Mouse (Mus musculus): ENCODE measurements around the gene Ptprr. TPM values are rescaled to one million over a fixed set of nuclear protein-coding genes. Genes with fewer than 3 reads are reported as not detected.

The Ptprr gene
- polyA plus RNA-seq, 1 experiment from 2014 or later, result 0.20 TPM

GRCm38 (mm10) chr10:116096466-116096865 lies 78.5 kb downstream of the Ptprr start:
- Histone ChIP-seq H3K27ac (replicated peaks; ENCODE audit: low read depth, low read length) (no peak overlapping the region), H3K4me3 (ENCODE audit: low read depth, low read length) (no peak overlapping the region), H3K27me3 (ENCODE audit: control insufficient read depth, insufficient read depth, low read length) (no peaks in the 10 kb centered on the region), H3K4me1 (ENCODE audit: control insufficient read depth, insufficient read depth, low read length) (no peaks in the 10 kb centered on the region), H3K9ac (ENCODE audit: low read length) (no peak overlapping the region), H3K4me2 (ENCODE audit: low read depth, severe bottlenecking) (no peak overlapping the region), H3K36me3 (ENCODE audit: control insufficient read depth, insufficient read depth, low read length) (no peaks in the 10 kb centered on the region), H3K9me3 (ENCODE audit: control insufficient read depth, low read length) (no peaks in the 10 kb centered on the region)
- ATAC-seq (ENCODE audit: insufficient number of reproducible peaks, low FRiP score, low TSS enrichment, low read depth), result no peak
- no peak for DNase-seq (ENCODE audit: low spot score)
- 89% methylated on average over 13 of the region's 13 CpGs for whole genome bisulfite sequencing

GRCm38 (mm10) chr10:116098470-116098869 lies 80.5 kb downstream of the Ptprr start:
- Histone ChIP-seq H3K4me2 (ENCODE audit: low read depth, severe bottlenecking) (no peak overlapping the region), H3K36me3 (ENCODE audit: control insufficient read depth, insufficient read depth, low read length) (no peaks in the 10 kb centered on the region), H3K27me3 (ENCODE audit: control insufficient read depth, insufficient read depth, low read length) (no peaks in the 10 kb centered on the region), H3K9me3 (ENCODE audit: control insufficient read depth, low read length) (no peaks in the 10 kb centered on the region), H3K4me1 (ENCODE audit: control insufficient read depth, insufficient read depth, low read length) (no peaks in the 10 kb centered on the region), H3K27ac (replicated peaks; ENCODE audit: low read depth, low read length) (no peak overlapping the region), H3K9ac (ENCODE audit: low read length) (no peak overlapping the region), H3K4me3 (ENCODE audit: low read depth, low read length) (no peak overlapping the region)
- DNase-seq (ENCODE audit: low spot score) (no peak), ATAC-seq (ENCODE audit: insufficient number of reproducible peaks, low FRiP score, low TSS enrichment, low read depth) (no peak)
- WGBS, result 91% methylated on average over 7 of the region's 7 CpGs

GRCm38 (mm10) chr10:116108176-116108575 lies 90.2 kb downstream of the Ptprr start:
- DNase-seq (ENCODE audit: low spot score) (peak; percentile 29), ATAC-seq (ENCODE audit: insufficient number of reproducible peaks, low FRiP score, low TSS enrichment, low read depth) (0 out of 2 replicates have a peak, but pooled peaks have one; percentile 39)
- H3K36me3 ChIP-seq (ENCODE audit: control insufficient read depth, insufficient read depth, low read length), result no peaks in the 10 kb centered on the region
- H3K27ac ChIP-seq (replicated peaks; ENCODE audit: low read depth, low read length), result no peak overlapping the region
- no peak overlapping the region for H3K4me2 ChIP-seq (ENCODE audit: low read depth, severe bottlenecking)
- H3K27me3 ChIP-seq (ENCODE audit: control insufficient read depth, insufficient read depth, low read length), result no peaks in the 10 kb centered on the region
- WGBS, result 45% methylated on average over 4 of the region's 4 CpGs
- no peaks in the 10 kb centered on the region for H3K9me3 ChIP-seq (ENCODE audit: control insufficient read depth, low read length)
- H3K4me3 ChIP-seq (ENCODE audit: low read depth, low read length), result no peak overlapping the region
- no peak overlapping the region for H3K9ac ChIP-seq (ENCODE audit: low read length)
- H3K4me1 ChIP-seq (ENCODE audit: control insufficient read depth, insufficient read depth, low read length), result no peaks in the 10 kb centered on the region

- no peaks in the 10 kb centered on the region for H3K27me3 ChIP-seq (ENCODE audit: control insufficient read depth, insufficient read depth, low read length)
- H3K27ac ChIP-seq (replicated peaks; ENCODE audit: low read depth, low read length), result no peak overlapping the region
- no peak for DNase-seq (ENCODE audit: low spot score)
- H3K4me2 ChIP-seq (ENCODE audit: low read depth, severe bottlenecking), result no peak overlapping the region
- no peak overlapping the region for H3K4me3 ChIP-seq (ENCODE audit: low read depth, low read length)
- H3K36me3 ChIP-seq (ENCODE audit: control insufficient read depth, insufficient read depth, low read length), result no peaks in the 10 kb centered on the region
- WGBS, result 86% methylated on average over 1 of the region's 1 CpGs
- no peak overlapping the region for H3K9ac ChIP-seq (ENCODE audit: low read length)
- H3K4me1 ChIP-seq (ENCODE audit: control insufficient read depth, insufficient read depth, low read length), result no peaks in the 10 kb centered on the region
- ATAC-seq (ENCODE audit: insufficient number of reproducible peaks, low FRiP score, low TSS enrichment, low read depth), result no peak
- no peaks in the 10 kb centered on the region for H3K9me3 ChIP-seq (ENCODE audit: control insufficient read depth, low read length)
Observed at GRCm38 (mm10) chr10:116108730-116109129, 90.7 kb downstream of the Ptprr start.

- Histone ChIP-seq H3K4me3 (ENCODE audit: low read depth, low read length) (no peak overlapping the region), H3K27ac (replicated peaks; ENCODE audit: low read depth, low read length) (no peak overlapping the region), H3K9me3 (ENCODE audit: control insufficient read depth, low read length) (no peaks in the 10 kb centered on the region), H3K36me3 (ENCODE audit: control insufficient read depth, insufficient read depth, low read length) (no peaks in the 10 kb centered on the region), H3K9ac (ENCODE audit: low read length) (no peak overlapping the region), H3K27me3 (ENCODE audit: control insufficient read depth, insufficient read depth, low read length) (no peaks in the 10 kb centered on the region), H3K4me2 (ENCODE audit: low read depth, severe bottlenecking) (no peak overlapping the region), H3K4me1 (ENCODE audit: control insufficient read depth, insufficient read depth, low read length) (no peaks in the 10 kb centered on the region)
- WGBS, result 98% methylated on average over 11 of the region's 11 CpGs
- ATAC-seq (ENCODE audit: insufficient number of reproducible peaks, low FRiP score, low TSS enrichment, low read depth), result no peak
- no peak for DNase-seq (ENCODE audit: low spot score)
Observed at GRCm38 (mm10) chr10:116112868-116113267, 94.9 kb downstream of the Ptprr start.

- Histone ChIP-seq H3K27ac (replicated peaks; ENCODE audit: low read depth, low read length) (no peak within 1 kb of the TSS), H3K4me2 (ENCODE audit: low read depth, severe bottlenecking) (no peak within 1 kb of the TSS), H3K9ac (ENCODE audit: low read length) (no peak within 1 kb of the TSS), H3K27me3 (ENCODE audit: control insufficient read depth, insufficient read depth, low read length) (no peaks in the 10 kb centered on the region), H3K4me3 (ENCODE audit: low read depth, low read length) (no peak within 1 kb of the TSS), H3K36me3 (ENCODE audit: control insufficient read depth, insufficient read depth, low read length) (no peaks in the 10 kb centered on the region), H3K9me3 (ENCODE audit: control insufficient read depth, low read length) (no peaks in the 10 kb centered on the region), H3K4me1 (ENCODE audit: control insufficient read depth, insufficient read depth, low read length) (no peaks in the 10 kb centered on the region)
- no peak for ATAC-seq (ENCODE audit: insufficient number of reproducible peaks, low FRiP score, low TSS enrichment, low read depth)
- WGBS, result 93% methylated on average over 35 of the region's 39 CpGs
- no peak for DNase-seq (ENCODE audit: low spot score)
Observed at GRCm38 (mm10) chr10:116113867-116114474, 96.0 kb downstream of the Ptprr start, which contains the start of gene 4933416C03Rik. 4933416C03Rik (minus strand) TSS chr10:116113917.

GRCm38 (mm10) chr10:116115881-116116677 lies 98.1 kb downstream of the Ptprr start:
- H3K4me1 ChIP-seq (ENCODE audit: control insufficient read depth, insufficient read depth, low read length), result no peaks in the 10 kb centered on the region
- no peak for ATAC-seq (ENCODE audit: insufficient number of reproducible peaks, low FRiP score, low TSS enrichment, low read depth)
- no peaks in the 10 kb centered on the region for H3K36me3 ChIP-seq (ENCODE audit: control insufficient read depth, insufficient read depth, low read length)
- no peak overlapping the region for H3K4me3 ChIP-seq (ENCODE audit: low read depth, low read length)
- H3K9ac ChIP-seq (ENCODE audit: low read length), result no peak overlapping the region
- no peak overlapping the region for H3K4me2 ChIP-seq (ENCODE audit: low read depth, severe bottlenecking)
- no peaks in the 10 kb centered on the region for H3K27me3 ChIP-seq (ENCODE audit: control insufficient read depth, insufficient read depth, low read length)
- H3K9me3 ChIP-seq (ENCODE audit: control insufficient read depth, low read length), result no peaks in the 10 kb centered on the region
- WGBS, result 81% methylated on average over 4 of the region's 4 CpGs
- no peak for DNase-seq (ENCODE audit: low spot score)
- H3K27ac ChIP-seq (replicated peaks; ENCODE audit: low read depth, low read length), result no peak overlapping the region

GRCm38 (mm10) chr10:116117060-116117459 lies 99.0 kb downstream of the Ptprr start:
- no peak overlapping the region for H3K9ac ChIP-seq (ENCODE audit: low read length)
- no peak overlapping the region for H3K4me3 ChIP-seq (ENCODE audit: low read depth, low read length)
- H3K4me2 ChIP-seq (ENCODE audit: low read depth, severe bottlenecking), result no peak overlapping the region
- no peaks in the 10 kb centered on the region for H3K9me3 ChIP-seq (ENCODE audit: control insufficient read depth, low read length)
- H3K36me3 ChIP-seq (ENCODE audit: control insufficient read depth, insufficient read depth, low read length), result no peaks in the 10 kb centered on the region
- H3K27ac ChIP-seq (replicated peaks; ENCODE audit: low read depth, low read length), result no peak overlapping the region
- WGBS, result 88% methylated on average over 8 of the region's 8 CpGs
- H3K27me3 ChIP-seq (ENCODE audit: control insufficient read depth, insufficient read depth, low read length), result no peaks in the 10 kb centered on the region
- ATAC-seq (ENCODE audit: insufficient number of reproducible peaks, low FRiP score, low TSS enrichment, low read depth) (no peak), DNase-seq (ENCODE audit: low spot score) (no peak)
- no peaks in the 10 kb centered on the region for H3K4me1 ChIP-seq (ENCODE audit: control insufficient read depth, insufficient read depth, low read length)

Measured in limb, embryonic 11.5 days (tissue).